Mouse (Mus musculus) heart, embryonic 13.5 days (tissue): ENCODE measurements around the gene Adm. TPM values are rescaled to one million over a fixed set of nuclear protein-coding genes. Genes with fewer than 3 reads are reported as not detected.

Source experiments
- ATAC-seq: fragments of 200-750 bp; cut with Nextera tagmentation; 2 replicates; pipeline ENCODE4 v1.8.0; 2017; ENCODE audit warnings: moderate TSS enrichment; ENCODE audit not compliant: insufficient number of reproducible peaks, low FRiP score, low TSS enrichment; ENCODE audit errors: extremely low read depth
- H3K27ac ChIP-seq: fragments of 300-500 bp; sonication (generic); replicated peaks from 2 replicates; pipeline ENCODE4 v1.5.1; 2015; ENCODE audit warnings: moderate library complexity, mild to moderate bottlenecking, inconsistent platforms
- H3K27me3 ChIP-seq: fragments of 300-500 bp; sonication (generic); replicated peaks from 2 replicates; pipeline ENCODE4 v1.6.1; 2015; ENCODE audit warnings: mild to moderate bottlenecking, inconsistent platforms
- H3K36me3 ChIP-seq: fragments of 300-500 bp; sonication (generic); 2 replicates; pipeline ENCODE4 v1.6.1; 2015; ENCODE audit warnings: mild to moderate bottlenecking, inconsistent platforms
- H3K4me1 ChIP-seq: fragments of 300-500 bp; sonication (generic); 2 replicates; pipeline ENCODE4 v1.6.1; 2015; ENCODE audit warnings: inconsistent platforms
- H3K4me2 ChIP-seq: fragments of 300-500 bp; sonication (generic); 2 replicates; pipeline ENCODE4 v1.6.1; 2015; ENCODE audit warnings: inconsistent platforms, mild to moderate bottlenecking, moderate library complexity
- H3K4me3 ChIP-seq: fragments of 300-500 bp; sonication (generic); 2 replicates; pipeline ENCODE4 v1.5.1; 2015; ENCODE audit warnings: moderate library complexity, mild to moderate bottlenecking, inconsistent platforms
- H3K9ac ChIP-seq: fragments of 300-500 bp; sonication (generic); 2 replicates; pipeline ENCODE4 v1.6.1; 2015; ENCODE audit warnings: inconsistent platforms, mild to moderate bottlenecking, moderate library complexity
- H3K9me3 ChIP-seq: fragments of 300-500 bp; sonication (generic); 2 replicates; pipeline ENCODE4 v1.6.1; 2016; ENCODE audit warnings: inconsistent platforms
- WGBS: fragments of 180-500 bp; shearing (Covaris S2); methylation state at CpG from one replicate; pipeline ENCODE4 v1.1.7; 2015; ENCODE audit warnings: mixed read lengths; 5-methylcytosine and 5-hydroxymethylcytosine counted together
- polyA plus RNA-seq: library from polyadenylated mRNA; unstranded; fragments of >200 nt; fragmentation: Nextera tagmentation; extraction: Ambion mirVana; gene quantifications from 2 replicates; pipeline ENCODE4 v1.2.1, GENCODE M21; 2015

The Adm gene
- polyA plus RNA-seq, 1 experiment from 2014 or later = 9.8 TPM

DNA sequence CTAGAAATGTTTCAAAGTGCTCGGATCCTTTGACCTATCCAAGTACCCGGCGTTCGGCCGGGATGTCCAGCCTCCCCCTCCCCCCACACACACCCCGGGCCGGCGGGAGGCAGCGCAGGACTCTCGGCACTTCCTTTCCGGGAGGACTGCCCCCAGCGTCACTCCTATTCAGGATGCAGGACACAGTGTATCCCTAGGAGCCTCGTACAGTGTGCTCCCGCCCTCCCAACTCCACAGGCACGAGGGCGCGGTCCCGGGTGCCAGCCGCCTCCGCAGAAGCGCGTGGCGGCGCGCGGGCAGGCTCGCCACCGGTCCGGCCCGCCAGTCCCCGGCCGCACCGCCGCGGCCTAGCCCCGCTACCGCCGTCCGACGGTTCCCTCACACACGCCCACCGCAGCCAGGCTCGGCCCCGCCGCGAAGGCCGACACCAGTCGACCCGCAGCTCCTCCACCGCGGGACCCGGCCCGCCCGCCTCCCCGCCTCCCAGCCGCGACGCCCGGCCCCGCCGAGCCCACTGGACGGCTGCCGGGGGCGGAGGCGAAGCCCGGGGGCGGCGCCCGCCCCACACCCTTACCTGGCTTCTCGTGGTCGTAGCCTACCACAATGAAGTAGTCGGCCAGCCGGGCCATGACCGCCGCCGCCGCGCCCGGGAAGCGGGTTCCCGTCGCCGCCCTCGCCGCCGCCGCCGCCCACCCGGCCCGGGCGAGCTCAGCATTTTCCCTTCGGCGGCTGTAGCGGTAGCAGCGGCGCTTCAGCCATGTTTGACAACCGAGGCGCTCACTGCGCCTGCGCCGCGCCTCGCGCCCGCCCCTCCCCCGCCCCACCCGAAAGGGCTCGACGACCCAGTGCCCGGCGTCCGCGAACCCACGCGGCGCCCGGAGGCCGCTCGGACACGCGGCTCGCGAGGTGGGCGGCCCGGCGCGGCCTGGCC is 13.1 kb upstream of the Adm start, which contains the start of gene Sbf2:
Gene Sbf2, minus strand, starts transcription at position 790 of the 931 bp plus-strand sequence.
- Histone ChIP-seq H3K4me2 (peak within 1 kb of the TSS; percentile 78), H3K4me3 (peak within 1 kb of the TSS; percentile 92)
- ATAC-seq = peak; percentile 81

DNA sequence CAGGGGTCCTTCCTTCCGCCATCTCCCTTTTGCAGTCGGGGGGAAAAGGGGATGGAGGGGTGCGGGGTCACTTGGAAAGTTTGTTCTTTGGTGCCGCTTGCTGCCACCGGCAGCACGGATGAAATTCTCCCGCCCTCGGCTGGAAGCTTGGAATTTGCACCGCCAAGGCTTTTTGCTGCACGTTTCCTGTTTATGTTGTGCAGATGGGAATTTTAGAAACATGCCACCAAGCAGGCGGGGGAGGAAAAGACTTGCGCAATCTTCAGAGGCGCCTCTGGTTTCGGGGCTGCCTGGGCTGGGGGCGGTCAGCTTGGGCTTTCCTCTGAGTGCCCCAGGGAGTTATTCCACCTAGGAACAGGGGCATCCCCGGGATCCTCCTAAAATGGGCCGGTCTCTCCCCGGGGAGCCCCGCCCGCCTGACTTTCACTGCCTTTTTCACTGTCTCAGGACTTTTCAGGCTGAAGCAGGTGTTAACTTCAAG is 12.3 kb upstream of the Adm start:
- Histone ChIP-seq H3K4me1 (peaks cover 54% of the 10 kb centered on the region), H3K4me2 (peak overlapping the region; percentile 78), H3K27me3 (peaks cover 5% of the 10 kb centered on the region; the same call in 1 of the 2 replicates), H3K4me3 (peak overlapping the region; percentile 92), H3K27ac (peak overlapping the region; percentile 98), H3K9ac (peak overlapping the region; percentile 97), H3K9me3 (no peaks in the 10 kb centered on the region), H3K36me3 (no peaks in the 10 kb centered on the region)
- WGBS = under 1% methylated on average over 19 of the region's 20 CpGs
- no peak for ATAC-seq

More for the DNA sequence above, 13.1 kb upstream of the Adm start, which contains the start of gene Sbf2:
- H3K36me3 ChIP-seq = no peaks in the 10 kb centered on the region
- H3K4me1 ChIP-seq = peaks cover 46% of the 10 kb centered on the region
- under 1% methylated on average over 97 of the region's 127 CpGs for WGBS
- no peaks in the 10 kb centered on the region for H3K9me3 ChIP-seq
- H3K27me3 ChIP-seq = 0 out of 2 replicates have a peak, but pooled peaks cover 4% of the 10 kb centered on the region
- H3K9ac ChIP-seq = peak within 1 kb of the TSS; percentile 97
- peak within 1 kb of the TSS; percentile 98 for H3K27ac ChIP-seq

DNA sequence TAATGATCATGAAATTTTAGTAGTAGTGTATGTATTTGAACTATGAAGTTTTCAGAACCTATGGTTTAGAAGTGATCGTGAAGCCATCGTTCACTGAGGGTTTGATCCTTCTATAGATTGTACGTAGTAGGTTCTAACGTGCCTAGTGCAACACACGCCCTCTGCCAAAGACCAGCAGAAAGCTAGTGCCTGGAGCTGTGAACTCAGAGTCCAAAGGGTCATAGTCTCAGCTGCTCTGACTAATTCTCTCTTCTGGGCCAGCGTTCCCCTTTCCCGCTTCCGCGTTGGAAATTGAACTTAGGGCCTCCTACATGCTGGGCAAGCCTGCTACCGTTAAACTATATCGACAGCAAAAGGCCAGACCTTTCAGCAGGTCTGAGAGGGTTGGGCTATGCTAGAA is 11.7 kb upstream of the Adm start:
- peak overlapping the region; percentile 97 for H3K9ac ChIP-seq
- H3K36me3 ChIP-seq = no peaks in the 10 kb centered on the region
- peaks cover 58% of the 10 kb centered on the region for H3K4me1 ChIP-seq
- H3K4me2 ChIP-seq = peak overlapping the region; percentile 78
- peaks cover 10% of the 10 kb centered on the region; the same call in 1 of the 2 replicates for H3K27me3 ChIP-seq
- no peaks in the 10 kb centered on the region for H3K9me3 ChIP-seq
- H3K4me3 ChIP-seq = peak overlapping the region; percentile 92
- no peak for ATAC-seq
- 22% methylated on average over 11 of the region's 11 CpGs for WGBS
- peak overlapping the region; percentile 98; the same call in 1 of the 2 replicates for H3K27ac ChIP-seq

DNA sequence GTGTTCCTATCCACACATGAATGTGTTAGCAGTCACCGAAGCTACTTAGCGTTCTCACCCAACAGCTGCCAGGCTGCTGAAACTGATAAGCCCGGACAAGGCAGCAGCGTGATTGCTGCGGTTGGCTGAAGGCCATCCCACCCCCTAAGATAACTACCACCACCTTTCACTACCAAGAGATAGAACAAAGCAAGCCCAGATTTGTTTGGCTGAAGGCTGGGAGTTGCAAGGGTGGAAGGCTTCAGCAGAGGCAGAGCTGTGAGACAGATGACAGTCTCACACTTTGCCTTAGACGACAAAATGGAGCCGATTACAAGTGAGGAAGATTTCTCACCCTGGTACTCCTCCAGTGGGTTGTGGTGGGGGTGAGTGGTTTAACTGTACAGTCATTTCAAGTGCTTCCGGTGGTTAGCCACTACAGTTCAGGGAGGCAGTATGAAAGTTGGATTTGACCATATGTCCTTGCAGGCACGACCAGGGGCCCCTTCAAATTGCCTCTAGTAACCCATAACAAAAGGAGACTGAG is 8.3 kb upstream of the Adm start:
- H3K27ac ChIP-seq = peak overlapping the region; percentile 92
- WGBS = 2% methylated on average over 9 of the region's 9 CpGs
- H3K4me2 ChIP-seq = peak overlapping the region; percentile 59
- peak overlapping the region; percentile 63 for H3K9ac ChIP-seq
- ATAC-seq = no peak
- peak overlapping the region; percentile 11; the same call in 1 of the 2 replicates for H3K4me3 ChIP-seq
- no peaks in the 10 kb centered on the region for H3K36me3 ChIP-seq
- H3K27me3 ChIP-seq = peaks cover 28% of the 10 kb centered on the region
- peaks cover 34% of the 10 kb centered on the region for H3K4me1 ChIP-seq
- no peaks in the 10 kb centered on the region for H3K9me3 ChIP-seq

DNA sequence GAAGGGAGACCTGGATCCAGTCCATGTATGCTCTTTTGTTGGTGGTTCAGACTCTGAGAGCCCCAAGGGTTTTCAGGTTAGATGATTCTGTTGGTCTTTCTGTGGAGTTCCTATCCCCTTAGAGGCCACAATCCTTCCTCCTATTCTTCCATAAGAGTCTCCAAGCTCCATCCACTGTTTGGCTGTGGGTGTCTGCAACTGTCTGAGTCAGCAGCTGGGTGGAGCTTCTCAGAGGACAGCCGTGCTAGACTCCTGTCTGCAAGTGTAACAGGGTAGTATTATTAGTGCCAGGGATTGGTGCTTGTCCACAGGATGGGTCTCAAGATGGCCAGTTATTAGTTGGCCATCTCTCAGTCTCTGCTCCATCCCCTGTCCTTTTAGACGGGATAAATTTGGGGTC is 3.4 kb upstream of the Adm start:
- H3K4me1 ChIP-seq = peaks cover 58% of the 10 kb centered on the region
- H3K27ac ChIP-seq = no peak overlapping the region
- peaks cover 61% of the 10 kb centered on the region for H3K27me3 ChIP-seq
- no peak overlapping the region for H3K4me2 ChIP-seq
- no peak for ATAC-seq
- no peaks in the 10 kb centered on the region for H3K36me3 ChIP-seq
- no peak overlapping the region for H3K9ac ChIP-seq
- WGBS = 35% methylated on average over 2 of the region's 2 CpGs
- H3K9me3 ChIP-seq = no peaks in the 10 kb centered on the region
- no peak overlapping the region for H3K4me3 ChIP-seq

DNA sequence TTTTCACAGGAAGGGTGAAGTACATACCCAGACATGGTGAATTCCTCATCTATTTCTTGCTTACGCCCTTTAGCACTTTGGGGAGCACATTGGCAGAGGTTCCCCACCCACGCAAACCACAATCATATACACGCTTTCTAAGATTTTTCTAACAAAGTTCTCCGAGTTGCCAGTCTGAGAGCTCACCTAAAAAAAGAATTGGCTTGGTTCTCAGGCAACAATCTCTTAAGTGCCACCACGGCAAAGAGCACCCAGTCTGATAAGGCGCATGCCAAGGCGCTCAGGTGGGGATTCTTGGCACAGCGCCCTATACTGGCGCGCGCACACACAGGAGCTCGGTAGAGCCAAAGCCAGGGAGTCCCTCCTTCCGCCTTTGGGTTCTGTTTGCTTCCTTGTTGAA is 2.5 kb upstream of the Adm start:
- Histone ChIP-seq H3K9me3 (no peaks in the 10 kb centered on the region), H3K4me3 (no peak overlapping the region), H3K36me3 (no peaks in the 10 kb centered on the region), H3K4me1 (peaks cover 58% of the 10 kb centered on the region), H3K4me2 (peak overlapping the region; percentile 25; the same call in 1 of the 2 replicates), H3K27me3 (peaks cover 61% of the 10 kb centered on the region), H3K9ac (no peak overlapping the region), H3K27ac (no peak overlapping the region)
- no peak for ATAC-seq
- 70% methylated on average over 13 of the region's 13 CpGs for WGBS

DNA sequence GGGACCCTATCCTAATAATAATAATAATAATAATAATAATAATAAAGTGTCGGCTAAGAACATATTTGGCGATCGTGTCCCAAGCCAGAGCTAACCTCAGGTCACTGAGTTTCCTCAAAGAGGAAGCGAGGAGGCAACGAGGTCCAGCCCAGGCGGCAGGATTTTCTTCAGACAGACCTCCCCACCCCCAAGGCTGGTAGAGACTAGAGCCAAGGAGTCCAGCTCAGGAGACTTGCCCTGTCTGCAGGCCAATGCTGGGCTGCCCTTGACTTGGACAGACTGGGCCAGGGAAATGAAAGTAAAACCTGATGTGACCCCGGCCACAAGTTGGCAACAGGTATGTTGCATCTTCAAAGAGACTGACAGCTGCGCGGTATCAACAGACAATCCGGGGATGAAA is 2.0 kb upstream of the Adm start:
- WGBS = 60% methylated on average over 10 of the region's 10 CpGs
- H3K9me3 ChIP-seq = no peaks in the 10 kb centered on the region
- H3K4me1 ChIP-seq = peaks cover 54% of the 10 kb centered on the region
- H3K27me3 ChIP-seq = peaks cover 58% of the 10 kb centered on the region
- ATAC-seq = no peak
- H3K36me3 ChIP-seq = no peaks in the 10 kb centered on the region
- H3K4me2 ChIP-seq = peak overlapping the region; percentile 96
- H3K4me3 ChIP-seq = peak overlapping the region; percentile 64
- no peak overlapping the region for H3K27ac ChIP-seq
- peak overlapping the region; percentile 65; the same call in 1 of the 2 replicates for H3K9ac ChIP-seq

DNA sequence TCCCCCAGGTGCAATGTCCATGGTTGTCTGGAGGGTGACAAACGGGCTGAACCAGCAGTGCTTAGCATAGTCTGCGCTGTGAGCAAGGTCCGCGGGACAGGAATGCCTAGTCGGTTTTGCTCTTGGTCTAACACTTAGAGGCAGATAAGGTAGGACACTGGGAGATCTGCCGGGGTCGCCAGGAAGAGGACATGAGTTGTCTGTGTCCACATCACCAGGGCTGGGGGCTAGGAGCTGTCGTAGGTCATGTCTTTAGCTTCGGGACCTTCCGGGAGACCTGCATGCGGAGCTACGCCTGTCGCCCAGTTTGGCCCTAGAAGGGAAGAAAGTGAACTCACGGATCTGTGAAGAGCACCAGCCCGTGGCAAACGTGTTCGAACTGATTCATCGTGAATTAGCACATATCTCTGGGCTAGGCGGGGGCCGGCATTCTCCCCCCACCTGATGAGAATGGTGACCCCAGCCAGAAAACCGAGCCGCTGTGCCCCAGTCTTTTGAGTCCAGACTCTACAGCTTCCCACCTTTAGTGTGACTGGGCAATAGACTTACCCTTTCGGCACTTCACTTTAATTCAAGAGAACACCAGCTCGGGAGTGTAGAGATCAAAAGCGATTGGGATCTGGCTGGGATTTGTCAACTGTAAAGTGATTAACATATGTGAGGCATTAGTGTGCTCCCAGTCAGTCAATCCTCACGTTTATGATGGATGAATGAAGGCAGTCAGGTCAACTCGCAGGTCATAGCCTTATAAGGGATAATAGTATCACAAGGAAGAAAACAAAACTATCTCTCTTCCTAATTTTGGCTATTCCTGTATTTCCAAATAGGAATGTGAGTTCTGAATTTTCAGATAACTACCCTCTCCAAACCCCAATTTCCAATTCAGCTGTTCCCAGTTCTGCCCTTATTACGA is 1.0 kb upstream of the Adm start:
- Histone ChIP-seq H3K4me1 (peaks cover 63% of the 10 kb centered on the region), H3K27me3 (peaks cover 59% of the 10 kb centered on the region), H3K27ac (no peak overlapping the region), H3K4me3 (peak overlapping the region; percentile 64), H3K4me2 (peak overlapping the region; percentile 96), H3K36me3 (no peaks in the 10 kb centered on the region), H3K9me3 (no peaks in the 10 kb centered on the region), H3K9ac (peak overlapping the region; percentile 65)
- no peak for ATAC-seq
- 4% methylated on average over 28 of the region's 28 CpGs for WGBS

DNA sequence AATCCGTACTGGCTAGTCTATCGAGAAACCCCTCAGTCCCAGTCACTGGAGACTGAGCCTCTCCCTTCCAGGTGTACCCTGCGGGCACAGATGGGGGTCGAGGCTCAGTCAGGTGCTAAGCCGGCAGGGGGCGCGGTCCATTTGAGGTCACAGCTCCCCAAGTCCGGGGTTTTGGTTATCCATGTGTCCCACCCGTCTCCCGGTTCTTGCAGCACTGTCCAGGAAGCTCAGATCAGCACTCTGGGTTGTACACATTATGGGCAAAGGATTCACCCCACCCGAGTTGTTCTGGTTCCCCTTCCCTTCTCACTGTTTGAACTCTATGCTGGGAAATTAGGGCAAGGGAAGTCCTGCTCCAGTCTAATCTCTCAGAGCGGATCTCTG is 370 bp upstream of the Adm start:
- H3K27ac ChIP-seq = no peak overlapping the region
- H3K4me3 ChIP-seq = peak overlapping the region; percentile 64
- peaks cover 68% of the 10 kb centered on the region for H3K4me1 ChIP-seq
- H3K27me3 ChIP-seq = peaks cover 55% of the 10 kb centered on the region
- no peaks in the 10 kb centered on the region for H3K9me3 ChIP-seq
- peak overlapping the region; percentile 85 for H3K9ac ChIP-seq
- no peaks in the 10 kb centered on the region for H3K36me3 ChIP-seq
- H3K4me2 ChIP-seq = peak overlapping the region; percentile 96
- ATAC-seq = no peak
- 2% methylated on average over 12 of the region's 12 CpGs for WGBS

DNA sequence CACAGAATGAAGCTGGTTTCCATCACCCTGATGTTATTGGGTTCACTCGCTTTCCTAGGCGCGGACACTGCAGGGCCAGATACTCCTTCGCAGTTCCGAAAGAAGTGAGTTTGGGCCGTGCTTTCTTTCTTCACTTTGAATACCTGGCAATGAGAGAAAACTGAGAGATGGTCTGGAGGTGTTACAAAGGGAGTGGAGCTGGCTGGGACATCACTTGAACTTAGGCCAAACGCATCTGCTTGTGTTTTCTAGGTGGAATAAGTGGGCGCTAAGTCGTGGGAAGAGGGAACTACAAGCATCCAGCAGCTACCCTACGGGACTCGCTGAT is 776 bp downstream of the Adm start:
- peaks cover 62% of the 10 kb centered on the region for H3K27me3 ChIP-seq
- peaks cover 78% of the 10 kb centered on the region for H3K4me1 ChIP-seq
- H3K36me3 ChIP-seq = no peaks in the 10 kb centered on the region
- H3K27ac ChIP-seq = peak overlapping the region; percentile 59; the same call in 1 of the 2 replicates
- H3K4me3 ChIP-seq = peak overlapping the region; percentile 64
- peak overlapping the region; percentile 85 for H3K9ac ChIP-seq
- ATAC-seq = no peak
- H3K9me3 ChIP-seq = no peaks in the 10 kb centered on the region
- peak overlapping the region; percentile 96 for H3K4me2 ChIP-seq
- under 1% methylated on average over 11 of the region's 11 CpGs for WGBS
